Mouse (Mus musculus) cerebellum, postnatal 10 days (tissue): Measurements from ENCODE around the gene Dact1.
A peak's percentile ranks its signal among the peaks of the same experiment; 100 is the strongest.

ENCODE experiments used
- DNase-seq, 2 experiments: peaks; one replicate each; pipeline ENCODE4 v3.0.0; 2021; ENCODE audit warnings: mixed read lengths in 2 of 2

Dact1 gene

GRCm38 (mm10) chr12:71309581-71310067, at the start of gene Dact1:
Gene Dact1 (plus strand): TSS chr12:71309884.
- DNase-seq: peak; percentile 83 to 89

GRCm38 (mm10) chr12:71264211-71264610, 45.5 kb upstream of the Dact1 start:
- no peak for DNase-seq

GRCm38 (mm10) chr12:71269367-71269766, 40.3 kb upstream of the Dact1 start:
- DNase-seq: no peak

- DNase-seq: no peak
Measured at GRCm38 (mm10) chr12:71271131-71271530, 38.6 kb upstream of the Dact1 start.

GRCm38 (mm10) chr12:71274519-71275237, 35.0 kb upstream of the Dact1 start:
- peak; percentile 23 to 25 for DNase-seq

- no peak for DNase-seq
Measured at GRCm38 (mm10) chr12:71275906-71276595, 33.6 kb upstream of the Dact1 start.

GRCm38 (mm10) chr12:71279521-71280262, 30.0 kb upstream of the Dact1 start:
- peak; percentile 78 to 82 for DNase-seq

- no peak for DNase-seq
Measured at GRCm38 (mm10) chr12:71281201-71281768, 28.4 kb upstream of the Dact1 start.

- no peak for DNase-seq
Measured at GRCm38 (mm10) chr12:71285399-71285798, 24.3 kb upstream of the Dact1 start.

- DNase-seq: no peak
Measured at GRCm38 (mm10) chr12:71290460-71290859, 19.2 kb upstream of the Dact1 start.

GRCm38 (mm10) chr12:71293960-71294942, 15.4 kb upstream of the Dact1 start:
- no peak for DNase-seq

- no peak for DNase-seq
Measured at GRCm38 (mm10) chr12:71296849-71297535, 12.7 kb upstream of the Dact1 start.

GRCm38 (mm10) chr12:71310068-71310931, 616 bp downstream of the Dact1 start:
- peak; percentile 61 to 62 for DNase-seq

GRCm38 (mm10) chr12:71311237-71311887, 1.7 kb downstream of the Dact1 start:
- DNase-seq: peak; percentile 74 to 80

- no peak for DNase-seq
Measured at GRCm38 (mm10) chr12:71318239-71318638, 8.6 kb downstream of the Dact1 start.

- peak; percentile 42 to 43 for DNase-seq
Measured at GRCm38 (mm10) chr12:71319536-71319935, 9.9 kb downstream of the Dact1 start.

GRCm38 (mm10) chr12:71332646-71333045, 23.0 kb downstream of the Dact1 start:
- no peak for DNase-seq

GRCm38 (mm10) chr12:71333561-71333960, 23.9 kb downstream of the Dact1 start:
- DNase-seq: no peak

- DNase-seq: no peak
Measured at GRCm38 (mm10) chr12:71337025-71337582, 27.4 kb downstream of the Dact1 start.
